Mouse (Mus musculus) C2C12 (cell line): Measurements from ENCODE around the gene Ssh3. TPM values are rescaled to one million over a fixed set of nuclear protein-coding genes. Genes with fewer than 3 reads are reported as not detected.

Experiments
- H3K27me3 ChIP-seq: one replicate; pipeline ENCODE4 v1.6.1; 2011; ENCODE audit not compliant: control insufficient read depth, insufficient read depth, insufficient read length
- H3K36me3 ChIP-seq: one replicate; pipeline ENCODE4 v1.6.1; 2011; ENCODE audit not compliant: control insufficient read depth, insufficient read depth
- H3K4me3 ChIP-seq: one replicate; pipeline ENCODE4 v1.5.1; 2011; ENCODE audit warnings: mild to moderate bottlenecking, control low read depth; ENCODE audit not compliant: poor library complexity, insufficient read depth, severe bottlenecking
- H3K79me2 ChIP-seq: one replicate; pipeline ENCODE4 v1.6.1; 2011; ENCODE audit not compliant: control insufficient read depth, insufficient read depth
- H3K79me3 ChIP-seq: one replicate; pipeline ENCODE4 v1.6.1; 2011; ENCODE audit warnings: low read depth, control low read depth
- H3ac ChIP-seq: one replicate; pipeline ENCODE3; 2011; ENCODE audit warnings: low read depth; ENCODE audit not compliant: control insufficient read depth, insufficient read length
- CEBPB ChIP-seq: IDR thresholded peaks from one replicate; pipeline ENCODE4 v1.6.1; 2011; ENCODE audit warnings: low read depth, mild to moderate bottlenecking, control low read depth, moderate library complexity
- CTCF ChIP-seq: IDR thresholded peaks from one replicate; pipeline ENCODE4 v1.5.1; 2011; ENCODE audit not compliant: control insufficient read depth, insufficient read depth, insufficient read length
- FOSL1 ChIP-seq: IDR thresholded peaks from one replicate; pipeline ENCODE4 v1.8.0; 2011; ENCODE audit warnings: mild to moderate bottlenecking, low read length; ENCODE audit not compliant: poor library complexity, insufficient read depth, severe bottlenecking
- MAX ChIP-seq: IDR thresholded peaks from one replicate; pipeline ENCODE4 v1.6.1; 2011; ENCODE audit warnings: mild to moderate bottlenecking, control low read depth
- MYOD1 ChIP-seq: IDR thresholded peaks from one replicate; pipeline ENCODE4 v1.6.1; 2011; ENCODE audit warnings: low read depth; ENCODE audit not compliant: control insufficient read depth, insufficient read length
- MYOG ChIP-seq: IDR thresholded peaks from one replicate; pipeline ENCODE4 v1.6.1; 2011; ENCODE audit not compliant: control insufficient read depth, insufficient read length; ENCODE audit errors: extremely low read depth
- USF1 ChIP-seq: IDR thresholded peaks from one replicate; pipeline ENCODE4 v1.6.1; 2011; ENCODE audit warnings: low read depth, mild to moderate bottlenecking, control low read depth, moderate library complexity
- polyA plus RNA-seq: library from polyadenylated mRNA; unstranded; fragments of >200 nt; fragmentation: generic; extraction: Trizol; gene quantifications from one replicate; pipeline ENCODE4 v1.2.1, GENCODE M21; 2012; ENCODE audit warnings: missing spikeins

The Ssh3 gene
- polyA plus RNA-seq, 1 experiment, result 0.34 TPM

- no peaks in the 10 kb centered on the region for H3K36me3 ChIP-seq
- H3K79me3 ChIP-seq, result peaks cover 41% of the 10 kb centered on the region
- no peaks in the 10 kb centered on the region for H3K27me3 ChIP-seq
- no peak overlapping the region for H3ac ChIP-seq
- peaks cover 95% of the 10 kb centered on the region for H3K79me2 ChIP-seq
- H3K4me3 ChIP-seq, result no peak overlapping the region
- TF ChIP-seq MAX (no peak), CEBPB (no peak), USF1 (no peak), MYOD1 (no peak), MYOG (no peak), FOSL1 (no peak), CTCF (no peak)
Measured at GRCm38 (mm10) chr19:4298322-4299121, 29.5 kb upstream of the Ssh3 start.

- no peaks in the 10 kb centered on the region for H3K27me3 ChIP-seq
- H3K4me3 ChIP-seq, result no peak overlapping the region
- H3K79me2 ChIP-seq, result peaks cover 88% of the 10 kb centered on the region
- no peak overlapping the region for H3ac ChIP-seq
- peaks cover 3% of the 10 kb centered on the region for H3K36me3 ChIP-seq
- TF ChIP-seq CEBPB, result no peak
- TF ChIP-seq MYOD1, result no peak
- TF ChIP-seq CTCF, result no peak
- no peak for TF ChIP-seq MAX
- TF ChIP-seq MYOG, result no peak
- no peak for TF ChIP-seq USF1
- TF ChIP-seq FOSL1, result no peak
- H3K79me3 ChIP-seq, result peaks cover 38% of the 10 kb centered on the region
Measured at GRCm38 (mm10) chr19:4297851-4298250, 28.9 kb upstream of the Ssh3 start.

GRCm38 (mm10) chr19:4296611-4297010 is 27.6 kb upstream of the Ssh3 start:
- Histone ChIP-seq H3K36me3 (peaks cover 13% of the 10 kb centered on the region), H3K4me3 (no peak overlapping the region), H3K79me3 (peaks cover 30% of the 10 kb centered on the region), H3ac (no peak overlapping the region), H3K79me2 (peaks cover 76% of the 10 kb centered on the region), H3K27me3 (no peaks in the 10 kb centered on the region)
- no peak for TF ChIP-seq CTCF
- TF ChIP-seq MAX, result no peak
- TF ChIP-seq FOSL1, result no peak
- no peak for TF ChIP-seq USF1
- TF ChIP-seq MYOG, result no peak
- no peak for TF ChIP-seq MYOD1
- TF ChIP-seq CEBPB, result no peak

- Histone ChIP-seq H3K79me2 (peaks cover 64% of the 10 kb centered on the region), H3ac (no peak overlapping the region), H3K27me3 (no peaks in the 10 kb centered on the region), H3K36me3 (peaks cover 24% of the 10 kb centered on the region), H3K79me3 (peaks cover 22% of the 10 kb centered on the region), H3K4me3 (no peak overlapping the region)
- no peak for TF ChIP-seq MYOG
- no peak for TF ChIP-seq USF1
- TF ChIP-seq MYOD1, result no peak
- TF ChIP-seq CEBPB, result no peak
- no peak for TF ChIP-seq CTCF
- no peak for TF ChIP-seq FOSL1
- no peak for TF ChIP-seq MAX
Measured at GRCm38 (mm10) chr19:4295391-4295790, 26.4 kb upstream of the Ssh3 start.

- H3K27me3 ChIP-seq, result no peaks in the 10 kb centered on the region
- no peak for TF ChIP-seq CTCF
- TF ChIP-seq USF1, result no peak
- TF ChIP-seq MYOG, result no peak
- TF ChIP-seq MYOD1, result no peak
- TF ChIP-seq CEBPB, result no peak
- no peak for TF ChIP-seq FOSL1
- peaks cover 32% of the 10 kb centered on the region for H3K36me3 ChIP-seq
- H3K79me2 ChIP-seq, result peaks cover 55% of the 10 kb centered on the region
- H3ac ChIP-seq, result no peak overlapping the region
- H3K79me3 ChIP-seq, result peaks cover 18% of the 10 kb centered on the region
- no peak overlapping the region for H3K4me3 ChIP-seq
Measured at GRCm38 (mm10) chr19:4294381-4295097, 25.6 kb upstream of the Ssh3 start.
